9 mouse cellular contexts compared by ENCODE assay signal in genomic region chr1:66701576-66701940, GRCm38 (mm10). TPM values are rescaled to one million over a fixed set of nuclear protein-coding genes. Genes with fewer than 3 reads are reported as not detected.
DNase-seq lines count a peak whose midpoint lies in the region; ATAC-seq and TF ChIP-seq lines count a peak whose summit lies in the region.
"Had no signal": no experiment of that assay in that cellular context is flagged by ENCODE, and none has a peak within 500 bp of the region (broad histone marks: within the 10 kb centered on the region; RNA-seq: fewer than 3 reads in every experiment).

No protein-coding gene starts in this region.

- DNase-seq in heart, adult 9 months (ENCODE audit: low spot score in 2 of 2) = no peak
- DNase-seq in hindbrain, postnatal 0 days (ENCODE audit: low spot score) = no peak
- no peak for DNase-seq in midbrain, embryonic 11.5 days (ENCODE audit: low spot score, missing footprints)
- no peak for DNase-seq in cerebellum, adult 18-20 months
- DNase-seq in spleen, adult 18-20 months = no peak
- no peak for DNase-seq in urinary bladder, adult 18-20 months (ENCODE audit: low spot score in 2 of 2)
- DNase-seq: kidney, postnatal 4 days had no signal

- no peak overlapping the region for H3K27ac ChIP-seq in heart, embryonic 12.5 days (ENCODE audit: poor library complexity, severe bottlenecking)
- H3K27ac ChIP-seq in bone marrow, adult 2 months (ENCODE audit: control insufficient read depth, insufficient read depth, low read depth, low read length, poor library complexity) = peak overlapping the region; percentile 93; the same call in 1 of the 2 replicates
- peak overlapping the region; percentile 73; the same call in 1 of the 2 replicates for H3K27ac ChIP-seq in hindbrain, postnatal 0 days
- no peak overlapping the region for H3K27ac ChIP-seq in midbrain, embryonic 11.5 days (ENCODE audit: low read depth, low read length)

- peaks cover 3% of the 10 kb centered on the region for H3K36me3 ChIP-seq in heart, embryonic 12.5 days
- H3K36me3 ChIP-seq in hindbrain, postnatal 0 days (ENCODE audit: insufficient read depth, low read length) = no peaks in the 10 kb centered on the region
- H3K36me3 ChIP-seq in midbrain, embryonic 11.5 days (ENCODE audit: control insufficient read depth, insufficient read depth, low read length) = no peaks in the 10 kb centered on the region

- H3K27me3 ChIP-seq in heart, embryonic 12.5 days (replicated peaks) = no peaks in the 10 kb centered on the region
- no peaks in the 10 kb centered on the region for H3K27me3 ChIP-seq in hindbrain, postnatal 0 days (ENCODE audit: insufficient read depth, low read length)
- no peaks in the 10 kb centered on the region for H3K27me3 ChIP-seq in midbrain, embryonic 11.5 days (ENCODE audit: control insufficient read depth, insufficient read depth, low read length)

- peaks cover 14% of the 10 kb centered on the region for H3K4me1 ChIP-seq in heart, embryonic 12.5 days (replicated peaks)
- no peaks in the 10 kb centered on the region; the same call in 1 of the 2 replicates for H3K4me1 ChIP-seq in bone marrow, adult 2 months (ENCODE audit: control insufficient read depth, insufficient read depth, low read length)
- H3K4me1 ChIP-seq in hindbrain, postnatal 0 days (ENCODE audit: insufficient read depth, low read length) = peaks cover 9% of the 10 kb centered on the region; the same call in 1 of the 2 replicates
- peaks cover 5% of the 10 kb centered on the region for H3K4me1 ChIP-seq in midbrain, embryonic 11.5 days (ENCODE audit: control insufficient read depth, insufficient read depth, low read length)

- no peaks in the 10 kb centered on the region for H3K9me3 ChIP-seq in heart, embryonic 12.5 days (replicated peaks)
- no peaks in the 10 kb centered on the region for H3K9me3 ChIP-seq in hindbrain, postnatal 0 days (ENCODE audit: low read length)
- no peaks in the 10 kb centered on the region for H3K9me3 ChIP-seq in midbrain, embryonic 11.5 days (ENCODE audit: control insufficient read depth, low read length)

- ATAC-seq in heart, embryonic 12.5 days (ENCODE audit: insufficient number of reproducible peaks, low FRiP score) = no peak
- no peak for ATAC-seq in hindbrain, postnatal 0 days
- no peak for ATAC-seq in midbrain, embryonic 11.5 days (ENCODE audit: low FRiP score)

- H3K4me3 ChIP-seq in heart, embryonic 12.5 days = peak overlapping the region; percentile 74
- H3K4me3 ChIP-seq in bone marrow, adult 2 months (replicated peaks; ENCODE audit: control insufficient read depth, low read depth, low read length) = peak overlapping the region; percentile 98
- H3K4me3 ChIP-seq in hindbrain, postnatal 0 days (ENCODE audit: low read length) = peak overlapping the region; percentile 93
- peak overlapping the region; percentile 85 for H3K4me3 ChIP-seq in midbrain, embryonic 11.5 days (ENCODE audit: low read depth, low read length)

- H3K9ac ChIP-seq in heart, embryonic 12.5 days = peak overlapping the region; percentile 85
- peak overlapping the region; percentile 79 for H3K9ac ChIP-seq in hindbrain, postnatal 0 days (replicated peaks; ENCODE audit: low read length)
- H3K9ac ChIP-seq in midbrain, embryonic 11.5 days (ENCODE audit: low read length) = peak overlapping the region; percentile 79

- TF ChIP-seq CTCF in bone marrow, adult 2 months (IDR thresholded peaks at IDR 0.05; ENCODE audit: control insufficient read depth, insufficient read depth, low read length) = no peak
- no peak for TF ChIP-seq CTCF in hindbrain, postnatal 0 days (IDR thresholded peaks at IDR 0.05; ENCODE audit: low read depth)

- no peak for TF ChIP-seq POLR2A in bone marrow, adult 2 months (IDR thresholded peaks at IDR 0.05; ENCODE audit: borderline replicate concordance, control insufficient read depth, low read depth, low read length)

- WGBS in heart, embryonic 12.5 days = 27% methylated on average over 2 of the region's 2 CpGs
- 6% methylated on average over 2 of the region's 2 CpGs for WGBS in bone marrow, adult 2 months
- WGBS in hindbrain, postnatal 0 days = 37% methylated on average over 2 of the region's 2 CpGs
- WGBS in midbrain, embryonic 11.5 days = 39% methylated on average over 2 of the region's 2 CpGs

- H3K4me2 ChIP-seq in heart, embryonic 12.5 days = peak overlapping the region; percentile 74
- H3K4me2 ChIP-seq in hindbrain, postnatal 0 days (ENCODE audit: low read depth, low read length) = peak overlapping the region; percentile 84
- peak overlapping the region; percentile 46 for H3K4me2 ChIP-seq in midbrain, embryonic 11.5 days

RNA-seq across cellular contexts. Expression of gene Rpe, which starts 0.9 kb away (rescaled TPM):
- 32.5 and 35.4 TPM in 2 replicates for polyA plus RNA-seq in heart, embryonic 12.5 days (2016; fragmentation: Nextera tagmentation; extraction: Ambion mirVana)
- polyA plus RNA-seq in bone marrow, adult 2 months (2011; ENCODE audit: insufficient read depth, insufficient read length, low replicate concordance, missing spikeins) = 14.3 and 22.6 TPM in 2 replicates
- total RNA-seq in hindbrain, postnatal 0 days (2014; rRNA removed) = 42.7 and 43.0 TPM in 2 replicates
- 25.9 and 28.1 TPM in 2 replicates for polyA plus RNA-seq in hindbrain, postnatal 0 days (2015; fragmentation: Nextera tagmentation; extraction: Ambion mirVana)
- polyA plus RNA-seq in midbrain, embryonic 11.5 days (2014; fragmentation: Nextera tagmentation; extraction: Ambion mirVana) = 60.6 and 62.6 TPM in 2 replicates

Comparison
In these comparisons a context has a peak if more than half of its experiments do, and no peak if none do; other contexts are left out.
1. H3K27ac ChIP-seq: peak in bone marrow, adult 2 months (single experiment) and hindbrain, postnatal 0 days (single experiment); none in heart, embryonic 12.5 days (single experiment) and midbrain, embryonic 11.5 days (single experiment).
2. Peak in every context shown above with its lines, with median percentiles within 50 percentile points of each other: H3K4me2 ChIP-seq, H3K4me3 ChIP-seq and H3K9ac ChIP-seq.